Mouse (Mus musculus): ENCODE measurements at regions not wholly inside any gene's neighbourhood (a gene's known extent, or its start where the extent isn't known, plus 50 kb on each side); places are given as distances from the start of the nearest gene placed in this dataset.

DNA sequence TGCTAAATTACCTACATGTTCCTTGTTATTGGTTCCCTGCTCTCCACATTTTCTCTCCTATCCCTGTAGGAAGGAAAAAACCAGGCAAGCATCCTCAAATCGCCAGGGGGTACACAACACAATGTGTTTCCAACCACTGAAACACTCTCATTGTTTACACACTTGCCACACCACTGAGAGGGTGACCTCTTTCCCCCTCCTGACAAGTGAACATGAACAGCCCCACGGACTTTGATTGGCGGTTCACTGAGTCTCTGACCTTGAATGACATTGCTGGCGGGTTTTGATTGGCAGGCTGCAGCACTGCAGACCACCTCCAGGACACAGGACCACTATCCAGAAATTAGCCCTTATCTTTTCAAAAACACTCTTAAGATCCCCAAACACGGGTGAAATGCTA lies 211.7 kb upstream of the Onecut1 start:
- DNase-seq (ENCODE audit: low spot score in 2 of 2): no peak

- DNase-seq (ENCODE audit: low spot score in 2 of 2): no peak
Measured at GRCm38 (mm10) chr9:74655956-74656355, 205.8 kb upstream of the Onecut1 start.

- no peak for DNase-seq (ENCODE audit: low spot score in 2 of 2)
Measured at GRCm38 (mm10) chr9:74656392-74656791, 205.3 kb upstream of the Onecut1 start.

DNA sequence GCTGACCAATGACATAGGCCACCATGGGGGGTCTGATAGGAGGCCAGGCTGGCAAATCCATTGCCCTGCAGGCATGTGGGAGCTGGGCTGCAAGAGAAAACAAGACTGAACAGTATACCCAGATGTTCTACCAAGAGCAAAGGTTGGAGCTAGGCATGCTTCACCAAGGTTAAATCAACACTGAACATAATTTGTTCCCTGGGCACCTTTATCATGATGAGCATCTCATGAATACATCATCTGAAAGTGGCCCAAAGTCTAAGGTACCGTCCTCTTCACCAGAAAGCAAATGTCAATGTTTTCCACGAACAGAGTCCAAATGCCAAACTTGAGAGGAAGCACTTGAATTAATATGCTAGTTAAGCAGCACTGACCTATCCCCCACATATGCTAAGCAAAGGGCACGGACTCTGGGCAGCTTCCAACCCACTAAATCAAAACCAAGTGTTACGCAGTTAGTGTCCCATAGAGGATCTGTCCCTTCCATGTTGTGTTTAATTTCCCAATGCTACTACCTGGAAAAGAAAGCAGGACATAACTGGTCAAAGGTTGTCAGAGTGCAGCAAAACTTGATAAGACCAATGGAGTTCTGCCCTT lies 190.3 kb upstream of the Onecut1 start:
- DNase-seq (ENCODE audit: low spot score in 2 of 2): no peak

DNA sequence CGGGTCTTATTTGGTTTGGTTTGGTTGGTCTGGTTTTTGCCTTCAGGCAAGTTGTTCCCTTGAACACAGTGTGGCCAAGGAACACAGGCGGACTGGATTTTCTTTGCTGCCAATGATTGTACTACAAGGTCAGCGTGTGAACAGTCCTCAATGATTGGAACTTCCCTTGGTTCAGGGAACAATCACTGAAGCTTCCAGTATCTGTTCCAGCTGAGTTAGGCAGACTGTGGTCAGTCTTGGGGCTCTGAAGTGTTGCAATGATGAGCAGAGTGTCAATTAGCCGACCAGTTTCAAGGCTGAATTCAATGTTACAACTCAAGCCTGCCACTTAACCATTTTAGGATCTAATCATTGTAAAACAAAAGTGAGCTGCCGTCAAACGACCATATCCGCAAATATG lies 189.5 kb upstream of the Onecut1 start:
- no peak for DNase-seq (ENCODE audit: low spot score in 2 of 2)

- no peak for DNase-seq (ENCODE audit: low spot score in 2 of 2)
Measured at GRCm38 (mm10) chr9:74698229-74698628, 163.5 kb upstream of the Onecut1 start.

- DNase-seq (ENCODE audit: low spot score in 2 of 2): no peak
Measured at GRCm38 (mm10) chr9:74705698-74706097, 156.0 kb upstream of the Onecut1 start.

DNA sequence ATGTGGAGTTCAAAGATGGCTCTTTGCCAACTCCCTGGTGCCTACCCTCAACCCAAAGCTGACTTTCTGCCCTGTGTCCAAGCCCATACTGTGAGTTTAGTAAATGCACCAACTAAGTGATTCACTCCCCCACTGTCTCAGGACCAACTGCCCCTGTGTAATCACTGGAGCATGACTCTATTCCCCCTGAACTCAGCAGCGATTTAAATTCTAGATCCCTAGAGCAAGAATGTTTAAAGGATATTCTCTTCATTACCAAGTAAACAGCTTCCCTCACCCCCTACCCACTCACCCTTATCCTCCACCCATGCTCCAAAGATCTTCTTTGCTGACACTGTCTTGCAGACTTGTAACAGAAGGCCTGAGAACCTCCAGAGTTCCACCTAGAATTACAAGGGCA lies 154.1 kb upstream of the Onecut1 start:
- no peak for DNase-seq (ENCODE audit: low spot score in 2 of 2)

DNA sequence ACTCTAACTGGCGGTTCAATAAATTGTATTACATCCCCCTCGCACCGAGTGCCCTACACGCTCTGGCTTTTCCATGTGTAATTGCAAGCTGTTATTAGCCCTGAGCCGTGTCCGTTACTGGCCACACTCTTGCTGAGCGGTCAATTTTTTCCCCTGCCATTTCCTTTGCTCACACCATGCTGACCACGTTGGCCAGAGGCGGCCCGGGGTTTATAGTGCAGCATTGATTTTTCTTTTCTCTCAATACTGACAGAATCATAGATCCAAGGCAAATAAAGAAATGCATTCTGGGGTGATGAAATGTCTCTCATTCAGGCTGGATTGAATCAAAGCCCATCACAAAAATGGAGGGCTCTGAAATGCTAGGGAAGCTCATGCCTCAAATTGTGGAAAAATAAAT lies 150.0 kb upstream of the Onecut1 start:
- no peak for DNase-seq (ENCODE audit: low spot score in 2 of 2)

DNA sequence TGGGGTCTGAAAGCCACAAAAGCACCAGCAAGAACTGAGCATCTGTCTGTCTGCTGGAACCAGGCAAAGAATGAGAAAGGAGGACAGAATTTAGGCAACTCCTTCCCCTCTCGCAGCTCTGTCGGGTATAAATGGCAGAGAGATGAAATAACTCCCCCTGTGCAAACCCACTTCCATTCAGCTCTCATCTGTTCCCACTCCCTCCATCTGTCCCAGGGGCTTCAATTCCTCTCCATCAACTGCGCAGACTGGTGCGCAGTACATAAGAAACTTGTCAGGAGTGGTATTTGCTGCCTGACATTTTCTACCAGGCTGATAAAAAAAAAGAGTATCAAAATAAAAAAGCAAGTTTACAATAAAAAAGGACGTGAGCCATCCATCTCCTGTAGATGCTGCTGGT lies 129.3 kb upstream of the Onecut1 start:
- no peak for DNase-seq (ENCODE audit: low spot score in 2 of 2)

DNA sequence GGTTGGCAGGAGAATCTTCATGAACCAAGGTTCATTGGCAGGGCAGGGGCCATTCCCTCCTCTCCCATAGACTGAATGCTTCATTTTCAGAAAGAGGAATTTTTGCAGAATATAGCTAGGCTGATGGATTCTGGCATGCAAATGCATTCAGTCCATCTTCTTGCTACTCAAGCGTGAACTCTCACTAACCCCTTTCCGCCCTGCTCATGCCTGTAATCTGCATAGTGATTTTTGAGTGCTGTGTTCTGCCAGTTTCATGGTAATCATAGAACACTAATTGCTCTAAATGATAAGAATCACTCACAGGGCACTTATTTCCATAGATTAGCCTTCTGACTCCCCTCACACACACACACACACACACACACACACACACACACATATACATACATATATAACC lies 119.8 kb upstream of the Onecut1 start:
- DNase-seq (ENCODE audit: low spot score in 2 of 2): no peak

GRCm38 (mm10) chr9:74747886-74748285 lies 113.8 kb upstream of the Onecut1 start:
- no peak for DNase-seq (ENCODE audit: low spot score in 2 of 2)

DNA sequence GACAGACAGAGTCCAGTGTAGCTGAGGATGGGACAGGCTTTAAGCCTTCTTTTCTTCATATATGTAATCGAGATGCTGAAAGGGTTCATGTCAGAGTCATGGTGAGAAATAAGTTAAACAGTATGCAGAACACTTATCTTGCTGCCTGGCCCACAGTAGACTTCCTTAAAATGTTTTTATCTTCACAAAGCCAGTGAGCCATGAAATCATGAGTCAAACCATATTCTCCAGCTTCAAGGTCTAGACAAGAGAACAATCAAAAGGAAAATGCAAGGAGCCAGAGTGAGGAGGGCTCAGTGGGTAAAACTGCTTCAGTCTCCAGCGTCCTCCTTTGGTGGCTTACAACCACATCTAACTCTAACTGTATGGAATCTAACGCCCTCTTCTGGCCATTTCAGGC lies 103.7 kb upstream of the Onecut1 start:
- DNase-seq (ENCODE audit: low spot score in 2 of 2): no peak

DNA sequence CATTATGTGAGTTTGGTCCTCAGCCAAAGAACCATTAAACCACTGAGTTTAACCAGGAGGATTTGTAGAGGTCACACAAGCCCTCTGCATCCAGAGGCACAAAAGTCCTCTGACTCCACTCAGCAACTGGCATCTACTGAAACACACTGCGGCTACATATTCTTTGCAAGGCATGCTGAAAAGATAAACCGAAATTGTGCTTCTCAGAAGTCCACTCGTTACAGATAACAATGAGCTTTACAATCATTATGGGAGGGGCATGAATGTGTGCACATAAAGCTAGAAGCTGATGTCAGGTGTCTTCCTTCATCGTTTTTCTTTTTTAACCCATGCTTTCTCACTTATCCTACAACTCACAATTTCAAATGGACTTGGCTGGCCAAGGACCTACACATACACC lies 102.8 kb upstream of the Onecut1 start:
- no peak for DNase-seq (ENCODE audit: low spot score in 2 of 2)

DNA sequence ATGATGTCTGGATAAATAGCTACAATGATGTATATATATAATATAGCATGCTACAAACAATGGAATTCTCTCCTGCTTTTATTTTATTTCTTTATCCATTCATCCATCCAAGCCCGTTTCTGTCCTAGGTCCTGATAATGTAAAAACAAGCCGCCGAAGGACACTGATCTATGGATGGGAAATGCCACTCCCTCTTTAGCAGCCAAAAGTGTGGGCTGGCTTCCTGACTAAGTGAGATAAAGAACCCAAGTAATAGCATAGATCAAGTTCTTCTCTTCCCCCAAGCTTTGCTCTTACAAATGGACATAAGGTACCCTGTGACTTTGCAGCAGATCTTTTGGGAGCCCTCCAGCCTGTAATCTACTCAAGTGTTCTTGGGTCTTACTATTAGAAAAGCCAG lies 81.3 kb upstream of the Onecut1 start:
- DNase-seq (ENCODE audit: low spot score in 2 of 2): no peak

DNA sequence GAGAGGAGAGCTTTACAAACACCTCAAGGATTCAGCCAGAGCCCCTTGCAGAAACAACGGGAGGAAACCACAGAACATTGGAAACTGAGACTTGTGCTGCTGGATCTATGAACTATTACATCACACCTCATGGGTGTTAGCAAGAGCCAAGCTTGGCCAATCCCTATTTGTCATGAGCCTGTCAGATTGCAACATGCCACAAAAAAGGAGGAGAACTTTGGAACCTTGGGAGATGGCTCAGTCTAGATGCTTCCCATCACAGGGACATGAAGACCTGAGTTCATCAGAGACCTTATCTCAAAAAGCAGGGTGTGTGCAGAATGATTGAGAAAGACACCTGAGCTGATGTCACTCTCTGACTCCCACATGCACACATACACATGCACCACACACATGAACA lies 68.3 kb upstream of the Onecut1 start:
- DNase-seq (ENCODE audit: low spot score in 2 of 2): no peak

- DNase-seq (ENCODE audit: low spot score in 2 of 2): no peak
Measured at GRCm38 (mm10) chr9:74795994-74796393, 65.7 kb upstream of the Onecut1 start.

DNA sequence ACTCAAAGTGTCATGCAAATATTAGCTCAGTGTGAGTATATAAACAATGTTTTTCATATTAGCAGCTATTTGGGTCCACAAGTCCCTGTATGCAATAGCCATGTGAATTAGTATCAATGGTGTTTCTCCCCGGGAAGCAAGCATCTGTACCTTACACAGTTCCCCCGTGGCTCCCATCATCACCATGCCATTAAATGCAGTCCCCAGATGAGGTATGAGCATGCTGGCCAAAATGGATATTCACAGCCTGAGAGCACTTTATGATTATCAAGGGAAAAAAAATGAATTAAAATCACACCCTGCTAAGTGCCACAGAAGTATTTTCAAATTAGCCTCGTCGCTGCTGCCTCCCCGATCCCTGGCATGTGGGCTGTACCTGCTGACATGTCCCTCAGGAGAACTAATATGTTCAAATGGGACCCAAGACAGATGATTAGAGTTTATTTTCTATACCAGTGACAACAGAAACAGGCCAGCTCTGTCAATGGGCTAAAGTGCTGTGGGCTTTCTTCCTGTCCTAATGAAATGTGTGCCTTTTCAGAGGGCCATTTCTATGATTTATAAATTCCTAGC lies 64.4 kb upstream of the Onecut1 start:
- DNase-seq (ENCODE audit: low spot score in 2 of 2): no peak

DNA sequence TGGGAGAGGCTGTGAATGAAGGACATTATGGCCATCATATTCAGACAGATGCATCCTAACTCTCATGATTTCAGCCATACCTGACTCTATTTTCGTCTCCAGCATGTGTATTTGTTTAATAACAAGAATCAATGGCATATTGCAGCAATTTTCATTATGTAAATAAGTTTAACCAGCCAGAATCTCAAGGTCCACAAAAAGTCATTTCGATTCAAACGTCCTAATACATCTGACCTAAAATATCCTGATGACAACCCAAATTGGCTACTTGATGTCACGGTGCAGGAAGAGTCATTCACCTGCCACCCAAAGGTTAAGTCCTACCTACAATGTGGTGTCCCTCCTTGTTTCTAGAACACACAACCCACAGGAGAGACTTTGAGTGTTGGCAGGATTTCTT lies 60.6 kb upstream of the Onecut1 start:
- DNase-seq (ENCODE audit: low spot score in 2 of 2): no peak

DNA sequence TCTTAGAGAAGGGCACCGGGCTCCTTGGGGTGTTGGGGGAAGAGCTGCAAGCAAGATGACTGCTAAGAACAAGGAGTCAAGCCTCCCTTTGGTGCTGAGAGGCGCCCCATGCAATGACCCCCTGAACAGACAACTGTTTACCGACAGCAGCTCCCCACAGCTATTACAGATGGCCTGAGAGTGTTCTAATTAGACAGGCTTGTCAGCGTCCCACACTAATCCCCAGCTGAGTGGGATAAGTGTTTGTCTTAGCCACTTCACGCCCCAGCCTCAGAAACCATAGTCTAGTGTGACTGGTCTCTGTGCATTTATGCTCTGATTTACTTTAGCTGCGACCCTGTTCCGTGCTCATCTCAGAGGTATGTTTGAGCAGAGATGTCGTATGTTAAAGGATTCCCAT lies 50.3 kb upstream of the Onecut1 start:
- DNase-seq (ENCODE audit: low spot score in 2 of 2): no peak

Data from urinary bladder, postnatal 36 days (tissue).